Mouse (Mus musculus) liver, embryonic 12.5 days (tissue): ENCODE measurements around the gene U2af1. TPM values are rescaled to one million over a fixed set of nuclear protein-coding genes. Genes with fewer than 3 reads are reported as not detected.
A peak's percentile ranks its signal among the peaks of the same experiment; 100 is the strongest.
"Not testable (repeated sequence)": the region's sequence is repeated elsewhere in the genome, so short reads cannot be mapped to it uniquely, and the experiment has no call there.

Experiments used
- ATAC-seq: fragments of 200-750 bp; cut with Nextera tagmentation; 2 replicates; pipeline ENCODE4 v1.8.0; 2017; ENCODE audit warnings: moderate number of reproducible peaks, mild to moderate bottlenecking, moderate library complexity
- H3K27ac ChIP-seq: fragments of 300-500 bp; sonication (generic); 2 replicates; pipeline ENCODE4 v1.5.1; 2016; ENCODE audit warnings: mild to moderate bottlenecking
- H3K27me3 ChIP-seq: fragments of 300-500 bp; sonication (generic); replicated peaks from 2 replicates; pipeline ENCODE4 v1.6.1; 2016; ENCODE audit warnings: mild to moderate bottlenecking, moderate library complexity
- H3K36me3 ChIP-seq: fragments of 300-500 bp; sonication (generic); 2 replicates; pipeline ENCODE4 v1.6.1; 2016; ENCODE audit warnings: mild to moderate bottlenecking, moderate library complexity
- H3K4me1 ChIP-seq: fragments of 300-500 bp; sonication (generic); 2 replicates; pipeline ENCODE4 v1.6.1; 2016
- H3K4me2 ChIP-seq: fragments of 300-500 bp; sonication (generic); 2 replicates; pipeline ENCODE4 v1.6.1; 2016; ENCODE audit warnings: mild to moderate bottlenecking, moderate library complexity
- H3K4me3 ChIP-seq: fragments of 300-500 bp; sonication (generic); 2 replicates; pipeline ENCODE4 v1.5.1; 2016; ENCODE audit warnings: mild to moderate bottlenecking, moderate library complexity
- H3K9ac ChIP-seq: fragments of 300-500 bp; sonication (generic); 2 replicates; pipeline ENCODE4 v1.6.1; 2016; ENCODE audit warnings: mild to moderate bottlenecking, moderate library complexity
- H3K9me3 ChIP-seq: fragments of 300-500 bp; sonication (generic); replicated peaks from 2 replicates; pipeline ENCODE4 v1.6.1; 2016; ENCODE audit warnings: mild to moderate bottlenecking, moderate library complexity
- WGBS: fragments of 180-500 bp; shearing (Covaris S2); methylation state at CpG from one replicate; pipeline ENCODE4 v1.1.7; 2016; ENCODE audit not compliant: insufficient replicate concordance; 5-methylcytosine and 5-hydroxymethylcytosine counted together
- polyA plus RNA-seq: library from polyadenylated mRNA; unstranded; fragments of >200 nt; fragmentation: Nextera tagmentation; extraction: Ambion mirVana; gene quantifications from 2 replicates; pipeline ENCODE4 v1.2.1, GENCODE M21; 2016

Gene U2af1
- polyA plus RNA-seq, 1 experiment from 2014 or later, result 258 TPM

DNA sequence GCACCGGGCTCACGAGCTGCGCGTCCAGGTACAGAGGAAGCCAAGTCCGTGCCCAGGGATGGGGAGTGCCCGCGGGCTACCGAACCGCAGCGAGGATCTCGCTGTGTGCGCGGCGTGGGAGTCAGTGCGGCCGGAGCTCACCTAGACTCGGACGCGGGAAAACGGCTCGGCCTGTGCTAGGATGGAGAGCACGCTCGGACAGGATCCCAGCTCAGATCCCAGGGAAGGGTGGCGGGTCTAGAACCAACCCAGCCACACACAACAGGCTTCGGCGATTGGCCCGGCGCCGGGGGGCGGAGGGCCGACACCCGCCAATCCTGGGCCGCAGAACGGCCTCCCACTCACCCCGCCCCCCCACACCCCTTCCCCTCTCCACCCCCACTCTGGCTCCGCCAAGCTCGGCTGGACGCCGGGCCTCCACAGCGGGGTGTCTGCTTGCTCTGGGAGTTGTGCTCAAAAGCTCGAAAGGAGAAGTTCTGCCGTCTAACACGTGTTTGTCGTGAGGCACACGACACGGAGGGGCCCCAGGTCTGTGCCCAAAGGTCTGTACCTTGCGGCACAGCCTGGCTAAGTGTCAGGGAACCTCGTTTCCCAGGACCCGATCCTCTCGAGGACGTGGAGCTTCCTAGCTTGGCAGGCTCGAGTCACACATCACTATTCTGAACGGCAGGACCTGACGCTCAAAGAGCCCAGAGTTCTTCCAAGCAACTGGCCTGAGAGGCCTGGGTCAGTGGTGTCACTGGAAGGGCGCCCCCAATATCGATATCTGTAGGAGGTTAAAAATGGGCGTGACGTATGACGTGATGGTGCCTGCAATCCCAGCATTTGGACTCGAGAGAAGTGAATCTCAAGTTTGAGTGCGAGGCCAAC is 21.5 kb downstream of the U2af1 start, which contains the start of gene Cbs:
TSS of gene Cbs (minus strand) at position 297 of the 870 bp plus-strand sequence.
- peaks cover 17% of the 10 kb centered on the region for H3K4me1 ChIP-seq
- no peaks in the 10 kb centered on the region for H3K9me3 ChIP-seq
- H3K4me2 ChIP-seq, result peak within 1 kb of the TSS; percentile 75
- H3K27me3 ChIP-seq, result peaks cover 64% of the 10 kb centered on the region
- 1% methylated on average over 60 of the region's 61 CpGs for WGBS
- ATAC-seq, result peak; percentile 83
- peak within 1 kb of the TSS; percentile 13; the same call in 1 of the 2 replicates for H3K9ac ChIP-seq
- H3K36me3 ChIP-seq, result no peaks in the 10 kb centered on the region
- H3K4me3 ChIP-seq, result peak within 1 kb of the TSS; percentile 50
- H3K27ac ChIP-seq, result no peak within 1 kb of the TSS

DNA sequence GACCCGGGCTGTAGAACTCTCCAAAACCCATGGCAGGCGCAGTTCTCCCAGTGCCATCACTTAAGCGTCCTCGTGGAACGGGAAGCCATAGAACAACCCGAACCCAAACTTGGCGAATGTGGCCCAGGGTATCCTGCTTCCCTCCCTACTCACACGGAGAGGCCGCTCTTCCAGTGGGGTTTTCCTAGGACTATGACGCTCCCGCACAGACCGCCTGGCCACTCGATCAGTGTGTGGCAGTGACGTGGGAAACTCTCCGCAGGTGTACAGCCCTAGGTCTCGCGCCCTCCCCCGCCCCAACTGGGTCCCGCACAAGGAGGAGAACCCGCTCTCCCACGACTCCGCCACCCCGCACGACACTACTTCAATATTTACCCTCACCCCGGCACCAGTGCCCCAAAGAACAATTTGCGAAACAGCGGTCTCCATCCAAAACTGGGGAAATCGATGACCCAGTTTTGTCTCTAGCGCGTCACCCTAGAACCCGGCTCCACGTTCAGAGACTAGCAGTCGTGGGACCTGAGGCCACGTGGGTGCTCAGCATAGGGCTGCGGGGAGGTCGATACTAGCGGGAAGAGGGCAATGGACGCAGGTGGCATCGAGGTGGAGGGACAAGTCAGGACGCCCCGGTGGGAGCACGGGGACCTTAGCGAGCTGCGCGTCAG is 22.3 kb downstream of the U2af1 start:
- Histone ChIP-seq H3K4me2 (peak overlapping the region; percentile 75), H3K4me1 (peaks cover 17% of the 10 kb centered on the region), H3K27ac (no peak overlapping the region), H3K9ac (peak overlapping the region; percentile 13; the same call in 1 of the 2 replicates), H3K36me3 (no peaks in the 10 kb centered on the region), H3K27me3 (peaks cover 64% of the 10 kb centered on the region), H3K4me3 (peak overlapping the region; percentile 50), H3K9me3 (no peaks in the 10 kb centered on the region)
- 5% methylated on average over 45 of the region's 45 CpGs for WGBS
- ATAC-seq, result peak; percentile 37

DNA sequence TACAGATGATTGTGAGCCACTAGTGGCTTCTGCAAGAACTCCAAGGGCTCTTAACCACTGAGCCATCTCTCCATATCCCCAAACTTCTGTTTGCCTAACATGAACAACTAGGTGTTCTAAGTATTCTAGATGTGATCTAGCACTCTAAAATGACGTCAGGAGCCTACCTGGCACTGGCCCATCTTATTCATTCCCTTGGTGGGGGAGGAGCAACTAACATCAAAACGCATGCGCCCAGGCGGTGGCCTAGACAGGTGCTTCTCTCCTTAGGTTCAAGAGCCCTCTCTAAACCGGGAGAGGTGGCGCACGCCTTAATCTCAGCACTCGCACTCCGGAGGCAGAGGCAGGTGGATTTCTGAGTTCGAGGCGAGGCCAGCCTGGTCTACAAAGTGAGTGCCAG is 22.9 kb downstream of the U2af1 start:
- Histone ChIP-seq H3K9me3 (no peaks in the 10 kb centered on the region), H3K4me3 (peak overlapping the region; percentile 50; the same call in 1 of the 2 replicates), H3K4me2 (peak overlapping the region; percentile 75), H3K27me3 (peaks cover 64% of the 10 kb centered on the region), H3K4me1 (peaks cover 17% of the 10 kb centered on the region), H3K9ac (no peak overlapping the region), H3K36me3 (no peaks in the 10 kb centered on the region), H3K27ac (no peak overlapping the region)
- 45% methylated on average over 11 of the region's 11 CpGs for WGBS
- ATAC-seq, result no peak

DNA sequence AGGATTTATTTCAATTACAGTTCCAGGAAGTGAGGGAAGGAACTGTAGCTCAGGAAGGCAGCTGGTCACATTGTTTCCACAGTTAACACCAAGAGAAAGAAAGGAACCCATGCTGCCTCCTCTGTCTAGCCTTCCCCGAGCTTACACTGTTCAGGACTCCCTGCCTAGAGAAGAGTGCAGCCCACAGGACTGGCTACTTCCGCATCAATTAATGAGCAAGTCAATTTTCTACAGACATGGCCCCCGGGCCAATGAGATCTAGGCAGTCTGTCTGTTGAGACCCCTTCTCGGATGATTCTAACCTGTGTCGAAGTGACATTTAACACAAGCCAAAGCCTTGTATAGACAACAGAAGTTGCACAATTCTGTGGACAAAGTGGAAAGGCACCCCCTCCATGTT is 23.8 kb downstream of the U2af1 start:
- H3K4me3 ChIP-seq, result no peak overlapping the region
- no peak overlapping the region for H3K4me2 ChIP-seq
- H3K27me3 ChIP-seq, result peaks cover 62% of the 10 kb centered on the region
- WGBS, result 61% methylated on average over 5 of the region's 5 CpGs
- ATAC-seq, result no peak
- H3K36me3 ChIP-seq, result no peaks in the 10 kb centered on the region
- H3K9me3 ChIP-seq, result no peaks in the 10 kb centered on the region
- H3K9ac ChIP-seq, result no peak overlapping the region
- H3K27ac ChIP-seq, result no peak overlapping the region
- peaks cover 17% of the 10 kb centered on the region for H3K4me1 ChIP-seq

- no peak for ATAC-seq
- Histone ChIP-seq H3K9ac (no peak overlapping the region), H3K4me1 (peaks cover 17% of the 10 kb centered on the region), H3K4me2 (no peak overlapping the region), H3K36me3 (no peaks in the 10 kb centered on the region), H3K27ac (no peak overlapping the region), H3K4me3 (no peak overlapping the region), H3K9me3 (no peaks in the 10 kb centered on the region), H3K27me3 (peaks cover 46% of the 10 kb centered on the region)
- WGBS, result 70% methylated on average over 6 of the region's 6 CpGs
Measured at GRCm38 (mm10) chr17:31633007-31633406, 25.7 kb downstream of the U2af1 start.

GRCm38 (mm10) chr17:31631081-31631800 is 27.5 kb downstream of the U2af1 start:
- Histone ChIP-seq H3K4me2 (no peak overlapping the region), H3K27me3 (peaks cover 28% of the 10 kb centered on the region), H3K4me1 (peaks cover 2% of the 10 kb centered on the region; the same call in 1 of the 2 replicates), H3K36me3 (no peaks in the 10 kb centered on the region), H3K9me3 (no peaks in the 10 kb centered on the region), H3K4me3 (no peak overlapping the region), H3K27ac (no peak overlapping the region), H3K9ac (no peak overlapping the region)
- no peak for ATAC-seq
- whole genome bisulfite sequencing, result 57% methylated on average over 10 of the region's 10 CpGs

DNA sequence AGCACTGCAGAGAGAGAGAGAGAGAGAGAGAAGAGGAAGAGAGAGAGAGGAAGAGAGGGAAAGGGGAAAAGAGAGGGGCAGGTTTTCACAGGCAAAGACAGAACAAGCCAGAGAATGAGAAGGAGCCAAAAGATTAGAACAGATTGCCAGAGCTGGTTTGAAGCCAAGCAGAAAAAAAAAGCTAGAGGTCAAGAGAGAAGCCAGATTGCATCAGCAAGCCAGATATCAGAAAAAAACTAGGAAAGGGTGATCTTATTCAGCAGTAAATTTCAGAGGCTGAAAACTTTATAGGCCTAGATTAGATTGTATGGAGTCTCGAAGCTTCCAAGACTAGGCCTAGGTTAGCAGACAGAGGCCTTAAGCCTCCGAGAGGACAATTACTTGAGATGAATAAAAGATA is 30.7 kb downstream of the U2af1 start:
- Histone ChIP-seq H3K9me3 (no peaks in the 10 kb centered on the region), H3K4me1 (no peaks in the 10 kb centered on the region), H3K27me3 (0 out of 2 replicates have a peak, but pooled peaks cover 6% of the 10 kb centered on the region), H3K9ac (no peak overlapping the region), H3K36me3 (no peaks in the 10 kb centered on the region), H3K4me3 (no peak overlapping the region), H3K4me2 (no peak overlapping the region), H3K27ac (no peak overlapping the region)
- no peak for ATAC-seq
- WGBS, result 74% methylated on average over 2 of the region's 2 CpGs

GRCm38 (mm10) chr17:31623101-31623500 is 35.6 kb downstream of the U2af1 start:
- Histone ChIP-seq H3K9ac (no peak overlapping the region), H3K36me3 (no peaks in the 10 kb centered on the region)
- WGBS, result 72% methylated on average over 4 of the region's 4 CpGs

DNA sequence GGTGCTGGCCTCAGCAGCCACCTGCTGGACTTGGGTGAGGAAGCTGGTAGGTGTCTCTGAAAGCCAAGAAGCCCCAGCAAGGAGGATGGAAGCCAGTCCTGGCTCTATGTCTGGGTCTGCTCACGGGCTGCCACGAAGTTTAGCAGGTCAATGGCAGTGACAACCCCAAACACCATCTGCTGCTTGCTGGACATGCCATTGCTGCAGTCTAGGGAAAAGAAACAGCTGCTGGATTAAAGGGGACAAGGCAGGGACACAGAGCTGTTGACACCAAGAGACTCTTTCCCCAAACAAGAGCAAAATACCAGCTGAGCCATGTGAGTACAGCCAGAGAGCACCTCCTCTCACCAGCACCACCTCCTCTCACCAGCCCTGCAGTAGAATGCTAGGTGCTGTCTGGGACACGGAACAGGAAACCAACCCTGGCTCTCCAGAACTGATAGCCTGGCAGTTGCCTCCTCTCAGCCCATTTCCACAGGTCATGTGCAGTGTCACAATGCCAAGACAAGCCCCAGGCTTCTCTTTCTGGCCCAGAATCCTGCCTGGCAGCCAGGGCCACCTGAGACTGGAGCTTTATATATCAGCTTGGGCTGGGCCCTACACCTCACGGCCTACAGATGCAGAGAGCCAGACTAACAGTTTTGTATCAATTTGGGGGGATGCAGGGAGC is 45.5 kb downstream of the U2af1 start:
- no peak overlapping the region for H3K4me3 ChIP-seq
- H3K36me3 ChIP-seq, result no peaks in the 10 kb centered on the region
- 40% methylated on average over 4 of the region's 4 CpGs for WGBS
- no peaks in the 10 kb centered on the region for H3K27me3 ChIP-seq
- no peak overlapping the region for H3K4me2 ChIP-seq
- H3K4me1 ChIP-seq, result no peaks in the 10 kb centered on the region
- H3K9me3 ChIP-seq, result no peaks in the 10 kb centered on the region
- H3K27ac ChIP-seq, result no peak overlapping the region
- no peak overlapping the region for H3K9ac ChIP-seq
- ATAC-seq, result no peak

More at GRCm38 (mm10) chr17:31623101-31623500, 35.6 kb downstream of the U2af1 start:
- no peaks in the 10 kb centered on the region for H3K4me1 ChIP-seq
- no peak overlapping the region for H3K4me2 ChIP-seq
- no peak overlapping the region for H3K27ac ChIP-seq
- no peak overlapping the region for H3K4me3 ChIP-seq
- H3K27me3 ChIP-seq, result no peaks in the 10 kb centered on the region
- H3K9me3 ChIP-seq, result no peaks in the 10 kb centered on the region
- ATAC-seq, result no peak

GRCm38 (mm10) chr17:31609895-31610294 is 48.8 kb downstream of the U2af1 start:
- H3K27ac ChIP-seq, result no peak overlapping the region
- 77% methylated on average over 3 of the region's 3 CpGs for WGBS
- no peaks in the 10 kb centered on the region for H3K4me1 ChIP-seq
- no peak overlapping the region for H3K4me2 ChIP-seq
- H3K9ac ChIP-seq, result no peak overlapping the region
- H3K9me3 ChIP-seq, result no peaks in the 10 kb centered on the region
- no peaks in the 10 kb centered on the region for H3K27me3 ChIP-seq
- H3K4me3 ChIP-seq, result no peak overlapping the region
- ATAC-seq, result no peak
- peaks cover 17% of the 10 kb centered on the region for H3K36me3 ChIP-seq

DNA sequence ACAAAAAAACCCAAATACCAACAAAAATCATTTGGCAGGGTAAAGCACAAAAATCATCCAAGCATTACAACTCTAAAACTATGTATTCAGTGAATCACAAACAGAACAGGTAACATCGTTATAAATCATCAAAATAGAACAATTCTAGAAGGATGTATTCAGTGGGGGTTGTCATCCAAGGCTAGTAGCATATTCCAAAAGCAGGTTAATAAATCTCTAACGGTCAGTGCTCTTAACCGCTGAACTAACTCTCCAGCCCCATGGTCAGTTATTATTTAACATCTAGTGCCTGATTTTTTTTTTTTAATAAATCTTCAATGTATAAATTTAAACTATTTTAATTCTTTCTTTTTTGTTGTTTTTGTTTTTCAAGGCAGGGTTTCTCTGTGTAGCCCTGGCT is 49.5 kb downstream of the U2af1 start:
- not testable (repeated sequence) for H3K27me3 ChIP-seq, H3K4me3 ChIP-seq, H3K27ac ChIP-seq, H3K4me1 ChIP-seq, H3K9me3 ChIP-seq, H3K9ac ChIP-seq, ATAC-seq, H3K4me2 ChIP-seq
- peaks cover 24% of the 10 kb centered on the region for H3K36me3 ChIP-seq
- WGBS, result 90% methylated on average over 3 of the region's 3 CpGs
